Mouse (Mus musculus) heart, embryonic 12.5 days (tissue): ENCODE data around the gene Reg3a. TPM values are rescaled to one million over a fixed set of nuclear protein-coding genes. Genes with fewer than 3 reads are reported as not detected.
"Not testable (repeated sequence)": the region's sequence is repeated elsewhere in the genome, so short reads cannot be mapped to it uniquely, and the experiment has no call there.

Experiments used
- ATAC-seq: fragments of 200-750 bp; cut with Nextera tagmentation; 2 replicates; pipeline ENCODE4 v1.8.0; 2017; ENCODE audit warnings: moderate TSS enrichment, moderate library complexity; ENCODE audit not compliant: insufficient number of reproducible peaks, low FRiP score
- H3K27ac ChIP-seq: fragments of 300-500 bp; sonication (generic); 2 replicates; pipeline ENCODE4 v1.5.1; 2016; ENCODE audit warnings: mild to moderate bottlenecking, moderate library complexity; ENCODE audit not compliant: poor library complexity, severe bottlenecking
- H3K27me3 ChIP-seq: fragments of 300-500 bp; sonication (generic); replicated peaks from 2 replicates; pipeline ENCODE4 v1.6.1; 2016; ENCODE audit warnings: mild to moderate bottlenecking, moderate library complexity
- H3K36me3 ChIP-seq: fragments of 300-500 bp; sonication (generic); 2 replicates; pipeline ENCODE4 v1.6.1; 2016; ENCODE audit warnings: mild to moderate bottlenecking, moderate library complexity
- H3K4me1 ChIP-seq: fragments of 300-500 bp; sonication (generic); replicated peaks from 2 replicates; pipeline ENCODE4 v1.6.1; 2016; ENCODE audit warnings: mild to moderate bottlenecking
- H3K4me2 ChIP-seq: fragments of 300-500 bp; sonication (generic); 2 replicates; pipeline ENCODE4 v1.6.1; 2016; ENCODE audit warnings: mild to moderate bottlenecking, moderate library complexity
- H3K4me3 ChIP-seq: fragments of 300-500 bp; sonication (generic); 2 replicates; pipeline ENCODE4 v1.5.1; 2016; ENCODE audit warnings: mild to moderate bottlenecking
- H3K9ac ChIP-seq: fragments of 300-500 bp; sonication (generic); 2 replicates; pipeline ENCODE4 v1.6.1; 2016; ENCODE audit warnings: mild to moderate bottlenecking, moderate library complexity
- H3K9me3 ChIP-seq: fragments of 300-500 bp; sonication (generic); replicated peaks from 2 replicates; pipeline ENCODE4 v1.6.1; 2016; ENCODE audit warnings: mild to moderate bottlenecking, moderate library complexity
- WGBS: fragments of 180-500 bp; shearing (Covaris S2); methylation state at CpG from one replicate; pipeline ENCODE4 v1.1.7; 2016; 5-methylcytosine and 5-hydroxymethylcytosine counted together
- polyA plus RNA-seq: library from polyadenylated mRNA; unstranded; fragments of >200 nt; fragmentation: Nextera tagmentation; extraction: Ambion mirVana; gene quantifications from 2 replicates; pipeline ENCODE4 v1.2.1, GENCODE M21; 2016

The Reg3a gene
- not detected in 2 replicates for polyA plus RNA-seq

- Histone ChIP-seq H3K27ac (no peak within 1 kb of the TSS), H3K4me3 (no peak within 1 kb of the TSS), H3K4me2 (no peak within 1 kb of the TSS), H3K36me3 (no peaks in the 10 kb centered on the region), H3K9me3 (no peaks in the 10 kb centered on the region), H3K9ac (no peak within 1 kb of the TSS), H3K4me1 (no peaks in the 10 kb centered on the region), H3K27me3 (no peaks in the 10 kb centered on the region)
- no peak for ATAC-seq
These were observed at the start of gene Reg3a for GRCm38 (mm10) chr6:78380409-78380808. Reg3a (plus strand) TSS chr6:78380709.

- 31% methylated on average over 7 of the region's 7 CpGs for WGBS
- H3K4me1 ChIP-seq, result no peaks in the 10 kb centered on the region
- no peak overlapping the region for H3K4me2 ChIP-seq
- ATAC-seq, result no peak
- no peaks in the 10 kb centered on the region for H3K36me3 ChIP-seq
- H3K27ac ChIP-seq, result no peak overlapping the region
- no peaks in the 10 kb centered on the region for H3K27me3 ChIP-seq
- no peaks in the 10 kb centered on the region for H3K9me3 ChIP-seq
- H3K4me3 ChIP-seq, result no peak overlapping the region
- H3K9ac ChIP-seq, result no peak overlapping the region
These were observed 48.5 kb upstream of the Reg3a start for GRCm38 (mm10) chr6:78331919-78332569.

- no peaks in the 10 kb centered on the region for H3K4me1 ChIP-seq
- H3K4me3 ChIP-seq, result no peak overlapping the region
- no peaks in the 10 kb centered on the region for H3K27me3 ChIP-seq
- H3K36me3 ChIP-seq, result no peaks in the 10 kb centered on the region
- H3K27ac ChIP-seq, result no peak overlapping the region
- H3K4me2 ChIP-seq, result no peak overlapping the region
- no peaks in the 10 kb centered on the region for H3K9me3 ChIP-seq
- no peak for ATAC-seq
- H3K9ac ChIP-seq, result no peak overlapping the region
These were observed 40.2 kb upstream of the Reg3a start for GRCm38 (mm10) chr6:78340296-78340695.

- 72% methylated on average over 2 of the region's 2 CpGs for WGBS
- no peak overlapping the region for H3K4me3 ChIP-seq
- H3K9ac ChIP-seq, result no peak overlapping the region
- H3K4me1 ChIP-seq, result no peaks in the 10 kb centered on the region
- ATAC-seq, result no peak
- no peaks in the 10 kb centered on the region for H3K27me3 ChIP-seq
- no peak overlapping the region for H3K27ac ChIP-seq
- no peaks in the 10 kb centered on the region for H3K36me3 ChIP-seq
- no peaks in the 10 kb centered on the region for H3K9me3 ChIP-seq
- no peak overlapping the region for H3K4me2 ChIP-seq
These were observed 38.8 kb upstream of the Reg3a start for GRCm38 (mm10) chr6:78341689-78342088.

- H3K9me3 ChIP-seq, result no peaks in the 10 kb centered on the region
- H3K4me3 ChIP-seq, result no peak overlapping the region
- ATAC-seq, result no peak
- no peak overlapping the region for H3K9ac ChIP-seq
- H3K27ac ChIP-seq, result no peak overlapping the region
- WGBS, result 52% methylated on average over 2 of the region's 2 CpGs
- no peaks in the 10 kb centered on the region for H3K4me1 ChIP-seq
- no peaks in the 10 kb centered on the region for H3K27me3 ChIP-seq
- no peak overlapping the region for H3K4me2 ChIP-seq
- no peaks in the 10 kb centered on the region for H3K36me3 ChIP-seq
These were observed 18.4 kb upstream of the Reg3a start for GRCm38 (mm10) chr6:78361971-78362563.

- H3K4me3 ChIP-seq, result no peak within 1 kb of the TSS
- no peaks in the 10 kb centered on the region for H3K36me3 ChIP-seq
- no peak for ATAC-seq
- WGBS, result 75% methylated on average over 2 of the region's 2 CpGs
- H3K9ac ChIP-seq, result no peak within 1 kb of the TSS
- H3K4me2 ChIP-seq, result no peak within 1 kb of the TSS
- H3K4me1 ChIP-seq, result no peaks in the 10 kb centered on the region
- H3K27ac ChIP-seq, result no peak within 1 kb of the TSS
- no peaks in the 10 kb centered on the region for H3K27me3 ChIP-seq
- 0 out of 2 replicates have a peak, but pooled peaks cover 3% of the 10 kb centered on the region for H3K9me3 ChIP-seq
These were observed 10.2 kb upstream of the Reg3a start, which contains the start of gene Reg3b for GRCm38 (mm10) chr6:78370357-78370756. Reg3b (plus strand) TSS chr6:78370657.

GRCm38 (mm10) chr6:78378765-78379164 is 1.7 kb upstream of the Reg3a start, which contains the start of gene Reg3d:
Reg3d (minus strand) TSS chr6:78378865.
- ATAC-seq, result no peak
- no peaks in the 10 kb centered on the region for H3K9me3 ChIP-seq
- no peak within 1 kb of the TSS for H3K4me2 ChIP-seq
- H3K36me3 ChIP-seq, result no peaks in the 10 kb centered on the region
- H3K27ac ChIP-seq, result no peak within 1 kb of the TSS
- no peak within 1 kb of the TSS for H3K9ac ChIP-seq
- no peaks in the 10 kb centered on the region for H3K4me1 ChIP-seq
- no peaks in the 10 kb centered on the region for H3K27me3 ChIP-seq
- H3K4me3 ChIP-seq, result no peak within 1 kb of the TSS
- WGBS, result 69% methylated on average over 2 of the region's 2 CpGs

- WGBS, result 76% methylated on average over 3 of the region's 3 CpGs
- H3K4me3 ChIP-seq, result no peak overlapping the region
- H3K36me3 ChIP-seq, result no peaks in the 10 kb centered on the region
- H3K4me1 ChIP-seq, result no peaks in the 10 kb centered on the region
- H3K9ac ChIP-seq, result no peak overlapping the region
- no peaks in the 10 kb centered on the region for H3K27me3 ChIP-seq
- H3K9me3 ChIP-seq, result no peaks in the 10 kb centered on the region
- H3K27ac ChIP-seq, result no peak overlapping the region
- H3K4me2 ChIP-seq, result no peak overlapping the region
- ATAC-seq, result no peak
These were observed 5.1 kb downstream of the Reg3a start for GRCm38 (mm10) chr6:78385609-78386008.

- H3K36me3 ChIP-seq, H3K9me3 ChIP-seq, H3K4me1 ChIP-seq, ATAC-seq, H3K4me3 ChIP-seq, H3K9ac ChIP-seq, H3K27me3 ChIP-seq, H3K27ac ChIP-seq, H3K4me2 ChIP-seq: not testable (repeated sequence)
- 92% methylated on average over 5 of the region's 17 CpGs for WGBS
These were observed 14.8 kb downstream of the Reg3a start, which contains the start of gene Reg2 for GRCm38 (mm10) chr6:78395323-78395722. Reg2 (plus strand) TSS chr6:78395623.

- not testable (repeated sequence) for H3K36me3 ChIP-seq, H3K4me3 ChIP-seq, H3K9ac ChIP-seq, H3K9me3 ChIP-seq, H3K4me1 ChIP-seq, H3K27me3 ChIP-seq, H3K27ac ChIP-seq, H3K4me2 ChIP-seq, ATAC-seq
These were observed 41.9 kb downstream of the Reg3a start, which contains the start of gene Reg1 for GRCm38 (mm10) chr6:78422411-78422810. Reg1 (plus strand) TSS chr6:78422711.

GRCm38 (mm10) chr6:78425497-78425896 is 45.0 kb downstream of the Reg3a start:
- Histone ChIP-seq H3K4me2 (no peak overlapping the region), H3K27me3 (no peaks in the 10 kb centered on the region), H3K9me3 (0 out of 2 replicates have a peak, but pooled peaks cover 2% of the 10 kb centered on the region), H3K9ac (no peak overlapping the region), H3K27ac (no peak overlapping the region), H3K4me1 (no peaks in the 10 kb centered on the region), H3K36me3 (no peaks in the 10 kb centered on the region), H3K4me3 (no peak overlapping the region)
- 70% methylated on average over 3 of the region's 3 CpGs for WGBS
- ATAC-seq, result 0 out of 2 replicates have a peak, but pooled peaks have one; percentile 15
